In genomic region chr11:121176285-121177270, GRCm38 (mm10) we compare ENCODE assay signal across 9 mouse cellular contexts. TPM values are rescaled to one million over a fixed set of nuclear protein-coding genes. Genes with fewer than 3 reads are reported as not detected.
DNase-seq lines count a peak whose midpoint lies in the region; ATAC-seq and TF ChIP-seq lines count a peak whose summit lies in the region.
"Had no signal": no experiment of that assay in that cellular context is flagged by ENCODE, and none has a peak within 500 bp of the region (broad histone marks: within the 10 kb centered on the region; RNA-seq: fewer than 3 reads in every experiment).

No protein-coding gene starts in this region.

- 0 out of 2 replicates have a peak, but pooled peaks have one; percentile 34 for ATAC-seq in embryonic facial prominence, embryonic 13.5 days (ENCODE audit: insufficient number of reproducible peaks, insufficient read depth, low FRiP score, low TSS enrichment, low read depth)
- peak; percentile 38; the same call in 1 of the 2 replicates for ATAC-seq in hindbrain, embryonic 12.5 days (ENCODE audit: low FRiP score)
- no peak; the same call in 1 of the 2 replicates for ATAC-seq in neural tube, embryonic 11.5 days (ENCODE audit: insufficient read depth, low FRiP score, low TSS enrichment)

- peak; percentile 95 for TF ChIP-seq CTCF in bone marrow, adult 2 months (IDR thresholded peaks at IDR 0.05; ENCODE audit: control insufficient read depth, insufficient read depth, low read length)
- peak; percentile 92 for TF ChIP-seq CTCF in liver, adult 2 months (IDR thresholded peaks at IDR 0.05; ENCODE audit: low read depth, low read length)

- DNase-seq in ovary, adult 18-20 months (ENCODE audit: low spot score) = peak; percentile 35
- DNase-seq in ovary, postnatal 10 days (ENCODE audit: low spot score) = no peak
- DNase-seq in liver, adult 2 months (ENCODE audit: extremely low read depth, low read depth, low spot score) = peak; percentile 40
- DNase-seq in neural tube, embryonic 11.5 days (ENCODE audit: low spot score) = peak; percentile 56
- DNase-seq in urinary bladder, adult 2 months (ENCODE audit: low spot score) = peak; percentile 21

- no peaks in the 10 kb centered on the region for H3K9me3 ChIP-seq in embryonic facial prominence, embryonic 13.5 days
- no peaks in the 10 kb centered on the region for H3K9me3 ChIP-seq in hindbrain, embryonic 12.5 days (replicated peaks)
- H3K9me3 ChIP-seq in neural tube, embryonic 11.5 days (ENCODE audit: control insufficient read depth, low read length) = no peaks in the 10 kb centered on the region

- no peaks in the 10 kb centered on the region for H3K36me3 ChIP-seq in embryonic facial prominence, embryonic 13.5 days
- peaks cover 7% of the 10 kb centered on the region for H3K36me3 ChIP-seq in hindbrain, embryonic 12.5 days
- no peaks in the 10 kb centered on the region for H3K36me3 ChIP-seq in liver, adult 2 months (ENCODE audit: control insufficient read depth, insufficient read depth, low read length)
- no peaks in the 10 kb centered on the region for H3K36me3 ChIP-seq in neural tube, embryonic 11.5 days (ENCODE audit: control insufficient read depth, insufficient read depth, low read length)

- no peaks in the 10 kb centered on the region for H3K27me3 ChIP-seq in embryonic facial prominence, embryonic 13.5 days
- H3K27me3 ChIP-seq in hindbrain, embryonic 12.5 days = no peaks in the 10 kb centered on the region
- H3K27me3 ChIP-seq in liver, adult 2 months (ENCODE audit: control insufficient read depth, insufficient read depth, low read length) = no peaks in the 10 kb centered on the region
- no peaks in the 10 kb centered on the region for H3K27me3 ChIP-seq in neural tube, embryonic 11.5 days (ENCODE audit: control insufficient read depth, insufficient read depth, low read length)

- H3K4me3 ChIP-seq in bone marrow, adult 2 months (replicated peaks; ENCODE audit: control insufficient read depth, low read depth, low read length) = no peak overlapping the region
- H3K4me3 ChIP-seq in embryonic facial prominence, embryonic 13.5 days = no peak overlapping the region
- H3K4me3 ChIP-seq in hindbrain, embryonic 12.5 days = no peak overlapping the region
- no peak overlapping the region for H3K4me3 ChIP-seq in liver, adult 2 months (ENCODE audit: insufficient read depth, low read depth, low read length)
- H3K4me3 ChIP-seq in neural tube, embryonic 11.5 days (ENCODE audit: low read depth, low read length) = no peak overlapping the region

- no peaks in the 10 kb centered on the region for H3K79me2 ChIP-seq in liver, adult 2 months (ENCODE audit: control insufficient read depth, insufficient read depth, low read length)

- TF ChIP-seq POLR2A in bone marrow, adult 2 months (IDR thresholded peaks at IDR 0.05; ENCODE audit: borderline replicate concordance, control insufficient read depth, low read depth, low read length) = no peak
- TF ChIP-seq POLR2A in liver, adult 2 months (IDR thresholded peaks at IDR 0.05; ENCODE audit: extremely low read depth, insufficient read depth, low read length) = no peak

- H3K4me2 ChIP-seq in embryonic facial prominence, embryonic 13.5 days = no peak overlapping the region
- H3K4me2 ChIP-seq in hindbrain, embryonic 12.5 days (replicated peaks) = no peak overlapping the region
- H3K4me2 ChIP-seq in neural tube, embryonic 11.5 days (ENCODE audit: low read depth) = no peak overlapping the region

- H3K4me1 ChIP-seq in bone marrow, adult 2 months (ENCODE audit: control insufficient read depth, insufficient read depth, low read length) = no peaks in the 10 kb centered on the region; the same call in 1 of the 2 replicates
- H3K4me1 ChIP-seq in embryonic facial prominence, embryonic 13.5 days = peaks cover 5% of the 10 kb centered on the region; the same call in 1 of the 2 replicates
- H3K4me1 ChIP-seq in hindbrain, embryonic 12.5 days = peaks cover 19% of the 10 kb centered on the region
- H3K4me1 ChIP-seq in liver, adult 2 months (ENCODE audit: control insufficient read depth, insufficient read depth, low read length) = no peaks in the 10 kb centered on the region
- 0 out of 2 replicates have a peak, but pooled peaks cover 4% of the 10 kb centered on the region for H3K4me1 ChIP-seq in neural tube, embryonic 11.5 days (ENCODE audit: control insufficient read depth, insufficient read depth, low read length)

- H3K27ac ChIP-seq in bone marrow, adult 2 months (ENCODE audit: control insufficient read depth, insufficient read depth, low read depth, low read length, poor library complexity) = no peak overlapping the region
- no peak overlapping the region for H3K27ac ChIP-seq in embryonic facial prominence, embryonic 13.5 days
- H3K27ac ChIP-seq in hindbrain, embryonic 12.5 days = no peak overlapping the region
- no peak overlapping the region for H3K27ac ChIP-seq in liver, adult 2 months (replicated peaks; ENCODE audit: insufficient read depth, low read depth, low read length)
- H3K27ac ChIP-seq in neural tube, embryonic 11.5 days (ENCODE audit: low read depth, low read length) = no peak overlapping the region

- 67% methylated on average over 12 of the region's 12 CpGs for WGBS in bone marrow, adult 2 months
- 57% methylated on average over 12 of the region's 12 CpGs for WGBS in embryonic facial prominence, embryonic 13.5 days
- WGBS in hindbrain, embryonic 12.5 days = 57% methylated on average over 12 of the region's 12 CpGs
- 55% methylated on average over 12 of the region's 12 CpGs for WGBS in liver, adult 2 months
- WGBS in neural tube, embryonic 11.5 days = 54% methylated on average over 12 of the region's 12 CpGs

- no peak overlapping the region for H3K9ac ChIP-seq in embryonic facial prominence, embryonic 13.5 days
- H3K9ac ChIP-seq in hindbrain, embryonic 12.5 days = no peak overlapping the region
- H3K9ac ChIP-seq in liver, adult 2 months (ENCODE audit: low read depth, low read length) = no peak overlapping the region
- H3K9ac ChIP-seq in neural tube, embryonic 11.5 days (ENCODE audit: low read length) = no peak overlapping the region

RNA-seq across cellular contexts. Expression of gene Uts2r, which starts 16.5 kb away (rescaled TPM):
- polyA plus RNA-seq in bone marrow, adult 2 months (2011; ENCODE audit: insufficient read depth, insufficient read length, low replicate concordance, missing spikeins) = not detected in 2 replicates
- polyA plus RNA-seq in embryonic facial prominence, embryonic 13.5 days (2015; fragmentation: Nextera tagmentation; extraction: Ambion mirVana) = 0.15 TPM in 1 of 2 replicates, not detected in the other
- 0.32 and 0.35 TPM in 2 replicates for polyA plus RNA-seq in hindbrain, embryonic 12.5 days (2016; fragmentation: Nextera tagmentation; extraction: Ambion mirVana)
- not detected in 2 replicates for total RNA-seq in liver, adult 2 months (2014; rRNA removed)
- not detected in 2 replicates for polyA plus RNA-seq in liver, adult 2 months (2012; rRNA removed)
- polyA plus RNA-seq in neural tube, embryonic 11.5 days (2014; fragmentation: Nextera tagmentation; extraction: Ambion mirVana) = 0.19 TPM in 1 of 2 replicates, not detected in the other
- not detected in 2 replicates for polyA plus RNA-seq in urinary bladder, adult 2 months (2012; rRNA removed)

RNA-seq across cellular contexts. Expression of gene Hexdc, which starts 27.7 kb away (rescaled TPM):
- polyA plus RNA-seq in bone marrow, adult 2 months (2011; ENCODE audit: insufficient read depth, insufficient read length, low replicate concordance, missing spikeins) = 5.0 and 11.8 TPM in 2 replicates
- polyA plus RNA-seq in embryonic facial prominence, embryonic 13.5 days (2015; fragmentation: Nextera tagmentation; extraction: Ambion mirVana) = 8.8 and 9.3 TPM in 2 replicates
- 9.6 and 11.7 TPM in 2 replicates for polyA plus RNA-seq in hindbrain, embryonic 12.5 days (2016; fragmentation: Nextera tagmentation; extraction: Ambion mirVana)
- total RNA-seq in liver, adult 2 months (2014; rRNA removed) = 6.1 and 7.5 TPM in 2 replicates
- 7.4 and 11.6 TPM in 2 replicates for polyA plus RNA-seq in liver, adult 2 months (2012; rRNA removed)
- polyA plus RNA-seq in neural tube, embryonic 11.5 days (2014; fragmentation: Nextera tagmentation; extraction: Ambion mirVana) = 7.0 and 7.6 TPM in 2 replicates
- 18.6 and 27.6 TPM in 2 replicates for polyA plus RNA-seq in urinary bladder, adult 2 months (2012; rRNA removed)

RNA-seq across cellular contexts. Expression of gene Ogfod3, which starts 27.9 kb away (rescaled TPM):
- polyA plus RNA-seq in bone marrow, adult 2 months (2011; ENCODE audit: insufficient read depth, insufficient read length, low replicate concordance, missing spikeins) = 5.5 and 7.4 TPM in 2 replicates
- polyA plus RNA-seq in embryonic facial prominence, embryonic 13.5 days (2015; fragmentation: Nextera tagmentation; extraction: Ambion mirVana) = 18.5 and 22.2 TPM in 2 replicates
- 17.7 and 19.2 TPM in 2 replicates for polyA plus RNA-seq in hindbrain, embryonic 12.5 days (2016; fragmentation: Nextera tagmentation; extraction: Ambion mirVana)
- 5.4 and 7.9 TPM in 2 replicates for total RNA-seq in liver, adult 2 months (2014; rRNA removed)
- 8.2 and 8.6 TPM in 2 replicates for polyA plus RNA-seq in liver, adult 2 months (2012; rRNA removed)
- polyA plus RNA-seq in neural tube, embryonic 11.5 days (2014; fragmentation: Nextera tagmentation; extraction: Ambion mirVana) = 17.8 and 19.8 TPM in 2 replicates
- polyA plus RNA-seq in urinary bladder, adult 2 months (2012; rRNA removed) = 7.4 and 9.9 TPM in 2 replicates

RNA-seq across cellular contexts. Expression of gene Tex19.1, which starts 30.6 kb away (rescaled TPM):
- polyA plus RNA-seq in bone marrow, adult 2 months (2011; ENCODE audit: insufficient read depth, insufficient read length, low replicate concordance, missing spikeins) = 6.6 TPM in 1 of 2 replicates, not detected in the other
- polyA plus RNA-seq in embryonic facial prominence, embryonic 13.5 days (2015; fragmentation: Nextera tagmentation; extraction: Ambion mirVana) = 0.11 TPM in 1 of 2 replicates, not detected in the other
- not detected in 2 replicates for polyA plus RNA-seq in hindbrain, embryonic 12.5 days (2016; fragmentation: Nextera tagmentation; extraction: Ambion mirVana)
- not detected in 2 replicates for total RNA-seq in liver, adult 2 months (2014; rRNA removed)
- not detected in 2 replicates for polyA plus RNA-seq in liver, adult 2 months (2012; rRNA removed)
- polyA plus RNA-seq in neural tube, embryonic 11.5 days (2014; fragmentation: Nextera tagmentation; extraction: Ambion mirVana) = 0.46 TPM in 1 of 2 replicates, not detected in the other
- 0.06 TPM in 1 of 2 replicates, not detected in the other for polyA plus RNA-seq in urinary bladder, adult 2 months (2012; rRNA removed)
- total RNA-seq: layer of hippocampus, adult 18-20 months had no signal

RNA-seq across cellular contexts. Expression of gene Cybc1, which starts 52.5 kb away (rescaled TPM):
- polyA plus RNA-seq in bone marrow, adult 2 months (2011; ENCODE audit: insufficient read depth, insufficient read length, low replicate concordance, missing spikeins) = 27.8 and 54.0 TPM in 2 replicates
- 44.6 and 45.1 TPM in 2 replicates for polyA plus RNA-seq in embryonic facial prominence, embryonic 13.5 days (2015; fragmentation: Nextera tagmentation; extraction: Ambion mirVana)
- 40.6 and 40.8 TPM in 2 replicates for polyA plus RNA-seq in hindbrain, embryonic 12.5 days (2016; fragmentation: Nextera tagmentation; extraction: Ambion mirVana)
- 8.0 TPM in 2 replicates for total RNA-seq in liver, adult 2 months (2014; rRNA removed)
- polyA plus RNA-seq in liver, adult 2 months (2012; rRNA removed) = 8.2 and 10.9 TPM in 2 replicates
- 42.3 and 45.7 TPM in 2 replicates for polyA plus RNA-seq in neural tube, embryonic 11.5 days (2014; fragmentation: Nextera tagmentation; extraction: Ambion mirVana)
- polyA plus RNA-seq in urinary bladder, adult 2 months (2012; rRNA removed) = 43.4 and 56.3 TPM in 2 replicates
